Mouse (Mus musculus) midbrain, postnatal 0 days (tissue): ENCODE data around the gene C2cd4d. TPM values are rescaled to one million over a fixed set of nuclear protein-coding genes. Genes with fewer than 3 reads are reported as not detected.

Experiments
- ATAC-seq: fragments of 200-750 bp; cut with Nextera tagmentation; 2 replicates; pipeline ENCODE4 v1.8.0; 2017; ENCODE audit warnings: moderate number of reproducible peaks, mild to moderate bottlenecking, moderate TSS enrichment, moderate library complexity; ENCODE audit not compliant: low FRiP score
- DNase-seq: peaks from one replicate; pipeline ENCODE4 v3.0.0-alpha.2; 2015; ENCODE audit warnings: low spot score
- H3K27ac ChIP-seq: fragments of 300-500 bp; sonication (generic); 2 replicates; pipeline ENCODE4 v1.5.1; 2014; ENCODE audit warnings: low read depth, mild to moderate bottlenecking, low read length, mixed read lengths
- H3K27me3 ChIP-seq: fragments of 300-500 bp; sonication (generic); 2 replicates; pipeline ENCODE4 v1.6.1; 2014; ENCODE audit warnings: low read length, control low read depth, mixed read lengths; ENCODE audit not compliant: insufficient read depth
- H3K36me3 ChIP-seq: fragments of 300-500 bp; sonication (generic); 2 replicates; pipeline ENCODE4 v1.6.1; 2014; ENCODE audit warnings: low read length, control low read depth, mixed read lengths; ENCODE audit not compliant: insufficient read depth
- H3K4me1 ChIP-seq: fragments of 300-500 bp; sonication (generic); 2 replicates; pipeline ENCODE4 v1.6.1; 2014; ENCODE audit warnings: mild to moderate bottlenecking, control low read depth, antibody characterized with exemption, low read length, mixed read lengths; ENCODE audit not compliant: insufficient read depth
- H3K4me2 ChIP-seq: fragments of 300-500 bp; sonication (generic); 2 replicates; pipeline ENCODE4 v1.6.1; 2014; ENCODE audit warnings: low read depth, mild to moderate bottlenecking, low read length, mixed read lengths; ENCODE audit not compliant: poor library complexity, severe bottlenecking
- H3K4me3 ChIP-seq: fragments of 300-500 bp; sonication (generic); 2 replicates; pipeline ENCODE4 v1.5.1; 2014; ENCODE audit warnings: low read depth, mild to moderate bottlenecking, low read length, moderate library complexity
- H3K9ac ChIP-seq: fragments of 300-500 bp; sonication (generic); replicated peaks from 2 replicates; pipeline ENCODE4 v1.6.1; 2014; ENCODE audit warnings: mild to moderate bottlenecking, low read length, moderate library complexity, mixed read lengths; ENCODE audit not compliant: poor library complexity, severe bottlenecking
- H3K9me3 ChIP-seq: fragments of 300-500 bp; sonication (generic); 2 replicates; pipeline ENCODE4 v1.6.1; 2016; ENCODE audit warnings: low read length, control low read depth
- CTCF ChIP-seq: IDR thresholded peaks from 2 replicates; pipeline ENCODE4 v1.5.1; 2016; ENCODE audit warnings: antibody characterized with exemption, mild to moderate bottlenecking
- WGBS: fragments of 180-500 bp; shearing (Covaris S2); extraction: QIAGEN DNeasy Blood & Tissue Kit; methylation state at CpG from one replicate; pipeline ENCODE4 v1.1.7; 2014; 5-methylcytosine and 5-hydroxymethylcytosine counted together
- polyA plus RNA-seq: library from polyadenylated mRNA; unstranded; fragments of >200 nt; fragmentation: Nextera tagmentation; extraction: Ambion mirVana; gene quantifications from 2 replicates; pipeline ENCODE4 v1.2.1, GENCODE M21; 2015
- total RNA-seq: library from RNA; depleted of rRNA; stranded (reverse); fragments of >200 nt; gene quantifications from 2 replicates; pipeline ENCODE4 v1.2.3, GENCODE M21; 2014; rRNA removed

The C2cd4d gene
- total RNA-seq (1.7 and 2.8 TPM in 2 replicates), polyA plus RNA-seq (1.7 and 2.2 TPM in 2 replicates)

DNA sequence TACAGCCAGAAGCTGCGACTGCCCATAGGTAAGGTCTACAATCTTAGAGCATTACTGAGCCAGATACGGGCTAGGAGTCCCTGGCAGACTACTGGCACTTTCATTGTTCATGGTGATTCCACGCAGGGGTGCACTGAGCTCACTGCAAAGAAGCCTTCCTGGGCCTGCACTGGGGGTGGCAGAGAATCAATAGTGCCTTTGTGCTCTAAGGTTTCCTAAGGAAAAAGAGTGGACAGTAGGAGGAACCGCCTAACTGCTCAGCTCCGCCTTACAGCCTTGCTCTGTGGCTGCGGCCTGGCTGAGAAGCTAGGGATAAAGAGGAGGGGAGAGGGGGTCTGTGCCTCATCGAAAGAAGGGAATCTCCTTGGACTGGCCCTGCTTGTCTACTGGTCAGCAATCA is at the start of gene C2cd4d:
C2cd4d (plus strand) TSS at position 301 of the 400 bp plus-strand sequence.
- DNase-seq (no peak), ATAC-seq (no peak)
- TF ChIP-seq CTCF = no peak
- H3K9me3 ChIP-seq = no peaks in the 10 kb centered on the region
- peak within 1 kb of the TSS; percentile 45 for H3K4me3 ChIP-seq
- no peak within 1 kb of the TSS for H3K27ac ChIP-seq
- no peaks in the 10 kb centered on the region for H3K36me3 ChIP-seq
- peak within 1 kb of the TSS; percentile 86 for H3K9ac ChIP-seq
- peak within 1 kb of the TSS; percentile 71 for H3K4me2 ChIP-seq
- 36% methylated on average over 7 of the region's 7 CpGs for WGBS
- peaks cover 5% of the 10 kb centered on the region; the same call in 1 of the 2 replicates for H3K4me1 ChIP-seq
- no peaks in the 10 kb centered on the region for H3K27me3 ChIP-seq

GRCm38 (mm10) chr3:94328681-94329080 is 33.6 kb upstream of the C2cd4d start:
- DNase-seq (peak; percentile 17), ATAC-seq (no peak)
- Histone ChIP-seq H3K4me3 (no peak overlapping the region), H3K27me3 (no peaks in the 10 kb centered on the region), H3K4me1 (no peaks in the 10 kb centered on the region), H3K4me2 (no peak overlapping the region), H3K9me3 (no peaks in the 10 kb centered on the region), H3K9ac (no peak overlapping the region), H3K27ac (no peak overlapping the region), H3K36me3 (peaks cover 33% of the 10 kb centered on the region)
- TF ChIP-seq CTCF = peak; percentile 49
- WGBS = 71% methylated on average over 3 of the region's 3 CpGs

DNA sequence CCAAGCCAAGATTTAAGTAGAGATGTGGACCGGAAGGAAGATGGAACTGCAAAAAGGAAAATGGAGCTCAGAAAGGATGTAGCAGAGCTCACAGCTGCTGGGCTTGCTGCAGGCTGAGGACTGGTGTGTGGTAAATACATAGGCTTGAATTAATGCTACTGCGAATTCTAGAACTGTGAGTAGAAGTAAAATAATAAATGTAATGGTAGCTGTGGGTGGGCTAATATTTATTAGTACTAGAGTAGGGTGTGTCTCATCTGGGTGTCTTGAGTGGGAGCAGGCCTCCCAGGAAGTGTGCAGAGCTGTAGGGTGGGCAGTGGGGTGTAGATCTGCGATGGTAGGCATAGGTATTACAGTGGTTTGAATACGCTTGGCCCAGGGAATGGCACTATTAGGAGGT is 27.8 kb upstream of the C2cd4d start:
- no peak for ATAC-seq
- Histone ChIP-seq H3K4me3 (no peak overlapping the region), H3K4me1 (no peaks in the 10 kb centered on the region), H3K27me3 (no peaks in the 10 kb centered on the region), H3K4me2 (no peak overlapping the region), H3K27ac (no peak overlapping the region), H3K9ac (no peak overlapping the region), H3K9me3 (no peaks in the 10 kb centered on the region), H3K36me3 (peaks cover 15% of the 10 kb centered on the region)
- 90% methylated on average over 4 of the region's 4 CpGs for WGBS
- no peak for TF ChIP-seq CTCF
- DNase-seq = no peak

- H3K27me3 ChIP-seq = no peaks in the 10 kb centered on the region
- H3K9ac ChIP-seq = no peak overlapping the region
- TF ChIP-seq CTCF = no peak
- no peaks in the 10 kb centered on the region for H3K9me3 ChIP-seq
- no peak for DNase-seq
- H3K4me1 ChIP-seq = no peaks in the 10 kb centered on the region
- WGBS = 86% methylated on average over 3 of the region's 3 CpGs
- no peak overlapping the region for H3K4me3 ChIP-seq
- no peaks in the 10 kb centered on the region for H3K36me3 ChIP-seq
- no peak overlapping the region for H3K4me2 ChIP-seq
- ATAC-seq = no peak
- H3K27ac ChIP-seq = no peak overlapping the region
Observed at GRCm38 (mm10) chr3:94338522-94338921, 23.7 kb upstream of the C2cd4d start.

GRCm38 (mm10) chr3:94341959-94342422 is 20.2 kb upstream of the C2cd4d start, which contains the start of gene Them5:
TSS of gene Them5 (plus strand) at chr3:94342099.
- no peaks in the 10 kb centered on the region for H3K4me1 ChIP-seq
- H3K27me3 ChIP-seq = no peaks in the 10 kb centered on the region
- WGBS = 41% methylated on average over 3 of the region's 3 CpGs
- no peak within 1 kb of the TSS for H3K27ac ChIP-seq
- DNase-seq (peak; percentile 51), ATAC-seq (no peak)
- TF ChIP-seq CTCF = no peak
- no peak within 1 kb of the TSS for H3K9ac ChIP-seq
- no peak within 1 kb of the TSS for H3K4me2 ChIP-seq
- no peak within 1 kb of the TSS for H3K4me3 ChIP-seq
- no peaks in the 10 kb centered on the region for H3K9me3 ChIP-seq
- H3K36me3 ChIP-seq = no peaks in the 10 kb centered on the region

DNA sequence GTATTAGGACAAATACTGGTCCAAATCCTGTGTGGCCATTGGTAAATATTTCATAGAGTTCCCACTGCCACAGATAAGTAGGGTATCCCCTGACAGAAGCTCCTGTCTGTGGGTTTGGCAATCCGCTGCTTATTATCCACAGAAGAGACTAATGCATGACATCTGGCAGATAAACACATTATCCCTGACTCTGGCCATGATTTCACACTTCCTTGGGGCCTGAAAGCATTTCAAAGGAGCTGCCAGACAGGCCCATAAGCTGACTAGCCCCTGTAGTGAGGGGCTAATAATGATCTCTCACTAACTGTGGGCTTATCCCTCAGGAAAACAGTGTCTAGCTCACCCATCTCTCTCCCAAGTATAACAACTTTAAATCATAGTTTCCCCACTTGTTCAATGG is 19.7 kb upstream of the C2cd4d start:
- Histone ChIP-seq H3K27me3 (no peaks in the 10 kb centered on the region), H3K9me3 (no peaks in the 10 kb centered on the region), H3K27ac (no peak overlapping the region), H3K4me1 (no peaks in the 10 kb centered on the region), H3K4me2 (no peak overlapping the region), H3K36me3 (no peaks in the 10 kb centered on the region), H3K9ac (no peak overlapping the region), H3K4me3 (no peak overlapping the region)
- no peak for TF ChIP-seq CTCF
- DNase-seq = peak; percentile 64
- WGBS = 34% methylated on average over 1 of the region's 1 CpGs
- no peak for ATAC-seq
